Mouse (Mus musculus): ENCODE data around the gene Trim25. TPM values are rescaled to one million over a fixed set of nuclear protein-coding genes. Genes with fewer than 3 reads are reported as not detected.
"Not testable (repeated sequence)": the region's sequence is repeated elsewhere in the genome, so short reads cannot be mapped to it uniquely, and the experiment has no call there.

The Trim25 gene
- total and polyA plus RNA-seq, 3 experiments = 6.1 to 41.2 (median 19.5) TPM

DNA sequence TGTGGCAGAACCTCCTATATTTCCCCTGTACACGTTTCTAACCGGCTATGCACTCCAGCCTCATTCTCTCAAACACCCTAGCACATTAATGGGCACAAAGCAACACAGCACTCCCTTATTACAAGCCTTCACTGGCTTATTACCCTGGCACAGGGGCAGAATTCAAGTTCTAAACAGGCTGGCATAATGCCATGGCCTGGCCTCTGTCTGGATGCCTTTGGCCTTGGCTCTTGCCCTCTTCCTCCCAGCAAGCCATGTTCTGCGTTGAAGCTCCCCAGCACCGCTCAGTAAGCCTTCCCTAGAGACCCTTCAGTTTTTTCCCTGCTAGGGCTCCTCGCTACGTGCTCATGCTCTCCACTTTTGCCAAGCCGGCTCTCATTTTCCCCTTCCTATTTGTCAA, 43.9 kb downstream of the Trim25 start:
- H3K4me1 ChIP-seq (ENCODE audit: control insufficient read depth in 1 of 2, insufficient read depth in 2 of 2) = 0 out of 4 replicates have a peak, but pooled peaks cover 0 to 2% of the 10 kb centered on the region in 2 experiments
- no peak overlapping the region for H3K4me2 ChIP-seq (ENCODE audit: insufficient read depth, low read depth, poor library complexity, severe bottlenecking)
- dilution Hi-C loops (cut with MboI; ENCODE audit: extremely low pct_ligation_motif_present, extremely low pct_unique_long_range_greater_than_20kb, low sequenced_read_pairs) (no loop called here), in situ Hi-C loops (cut with MboI; ENCODE audit: low pct_ligation_motif_present, low pct_unique_long_range_greater_than_20kb, low sequenced_read_pairs) (no loop called here)
- H3K79me2 ChIP-seq (replicated peaks; ENCODE audit: control insufficient read depth, extremely low read depth, insufficient read depth, poor library complexity, severe bottlenecking) = no peaks in the 10 kb centered on the region
- TF ChIP-seq MEF2A (IDR thresholded peaks at IDR 0.05; ENCODE audit: borderline replicate concordance, low read depth, low read length) (no peak), NELFE (IDR thresholded peaks at IDR 0.05; ENCODE audit: low read depth, low read length) (no peak), SIN3A (IDR thresholded peaks at IDR 0.05; ENCODE audit: low read length) (no peak), E2F4 (IDR thresholded peaks at IDR 0.05; ENCODE audit: insufficient replicate concordance, low read depth, low read length) (no peak), UBTF (IDR thresholded peaks at IDR 0.05; ENCODE audit: low read depth, low read length) (no peak), RAD21 (IDR thresholded peaks at IDR 0.05; ENCODE audit: low read depth, low read length) (no peak), JUND (conservative IDR thresholded peaks at IDR 0.05; ENCODE audit: low read depth, low read length) (no peak), ZNF384 (IDR thresholded peaks at IDR 0.05; ENCODE audit: low read depth, low read length) (no peak), BHLHE40 (IDR thresholded peaks at IDR 0.05; ENCODE audit: low read depth, low read length) (no peak), MYC (IDR thresholded peaks at IDR 0.05; ENCODE audit: low read depth, low read length) (no peak), MAX (IDR thresholded peaks at IDR 0.05; ENCODE audit: low read length) (no peak), EP300 (IDR thresholded peaks at IDR 0.05; ENCODE audit: low read length) (no peak), MAFK (IDR thresholded peaks at IDR 0.05; ENCODE audit: insufficient replicate concordance, low read length) (no peak), ZKSCAN1 (IDR thresholded peaks at IDR 0.05; ENCODE audit: borderline replicate concordance, low read depth, low read length) (no peak), RCOR1 (conservative IDR thresholded peaks at IDR 0.05; ENCODE audit: low read depth, low read length) (no peak), TBP (conservative IDR thresholded peaks at IDR 0.05; ENCODE audit: low read depth, low read length) (no peak)
- H3K4me3 ChIP-seq (replicated peaks in 1 of 3; ENCODE audit: low read depth in 2 of 3, low read length in 2 of 3, poor library complexity in 1 of 3) = no peak overlapping the region
- no peaks in the 10 kb centered on the region for H3K27me3 ChIP-seq (replicated peaks)
- no peaks in the 10 kb centered on the region for H3K9me3 ChIP-seq (replicated peaks; ENCODE audit: low read length)
- H3K36me3 ChIP-seq (replicated peaks in 1 of 2; ENCODE audit: control insufficient read depth in 1 of 2, insufficient read depth in 1 of 2, low read length in 1 of 2) = peaks cover 39 to 87% of the 10 kb centered on the region in 2 experiments
- no peak for DNase-seq (ENCODE audit: extremely low read depth)
- no peak overlapping the region for H3K27ac ChIP-seq (ENCODE audit: insufficient read depth, low read depth)
- H3K9ac ChIP-seq (ENCODE audit: insufficient read depth, low read depth) = no peak overlapping the region

GRCm38 (mm10) chr11:89045501-89045900, 46.3 kb downstream of the Trim25 start:
- H3K79me2 ChIP-seq (replicated peaks; ENCODE audit: control insufficient read depth, extremely low read depth, insufficient read depth, poor library complexity, severe bottlenecking); in situ Hi-C loops (cut with MboI; ENCODE audit: low pct_ligation_motif_present, low pct_unique_long_range_greater_than_20kb, low sequenced_read_pairs); dilution Hi-C loops (cut with MboI; ENCODE audit: extremely low pct_ligation_motif_present, extremely low pct_unique_long_range_greater_than_20kb, low sequenced_read_pairs); H3K4me3 ChIP-seq (replicated peaks in 1 of 3; ENCODE audit: low read depth in 2 of 3, low read length in 2 of 3, poor library complexity in 1 of 3); H3K9me3 ChIP-seq (replicated peaks; ENCODE audit: low read length); H3K27ac ChIP-seq (ENCODE audit: insufficient read depth, low read depth); H3K27me3 ChIP-seq (replicated peaks); DNase-seq (ENCODE audit: extremely low read depth); H3K4me1 ChIP-seq (ENCODE audit: control insufficient read depth in 1 of 2, insufficient read depth in 2 of 2); H3K4me2 ChIP-seq (ENCODE audit: insufficient read depth, low read depth, poor library complexity, severe bottlenecking); H3K9ac ChIP-seq (ENCODE audit: insufficient read depth, low read depth): not testable (repeated sequence)
- peaks cover 35 to 83% of the 10 kb centered on the region in 2 experiments for H3K36me3 ChIP-seq (replicated peaks in 1 of 2; ENCODE audit: control insufficient read depth in 1 of 2, insufficient read depth in 1 of 2, low read length in 1 of 2)
